Mouse (Mus musculus) lung, postnatal 4 days (tissue): ENCODE results near the gene Cdc42.

Experiments
- DNase-seq, 2 experiments: peaks; one replicate each; pipeline ENCODE4 v3.0.0; 2021

Cdc42 gene

DNA sequence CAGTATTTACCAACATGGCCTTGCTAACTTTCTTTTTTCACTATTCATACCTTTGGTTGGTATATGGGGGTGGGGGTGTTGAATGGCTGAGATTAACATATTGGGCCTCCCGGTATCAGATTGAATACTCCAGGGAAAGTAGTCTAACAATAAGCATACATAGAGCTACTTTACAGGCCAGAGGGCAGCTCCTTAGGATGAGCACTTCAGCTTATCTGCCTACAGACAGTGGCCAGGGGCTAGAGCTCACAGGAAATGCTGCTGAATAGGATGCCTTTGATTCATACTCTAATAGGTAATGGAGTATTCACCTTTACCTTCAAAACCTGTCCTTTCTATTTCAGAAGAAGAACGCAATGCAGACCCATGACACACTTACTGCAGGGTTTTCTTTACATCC is 42.5 kb downstream of the Cdc42 start:
- no peak for DNase-seq

GRCm38 (mm10) chr4:137314561-137314960 is 43.0 kb downstream of the Cdc42 start:
- no peak for DNase-seq

DNA sequence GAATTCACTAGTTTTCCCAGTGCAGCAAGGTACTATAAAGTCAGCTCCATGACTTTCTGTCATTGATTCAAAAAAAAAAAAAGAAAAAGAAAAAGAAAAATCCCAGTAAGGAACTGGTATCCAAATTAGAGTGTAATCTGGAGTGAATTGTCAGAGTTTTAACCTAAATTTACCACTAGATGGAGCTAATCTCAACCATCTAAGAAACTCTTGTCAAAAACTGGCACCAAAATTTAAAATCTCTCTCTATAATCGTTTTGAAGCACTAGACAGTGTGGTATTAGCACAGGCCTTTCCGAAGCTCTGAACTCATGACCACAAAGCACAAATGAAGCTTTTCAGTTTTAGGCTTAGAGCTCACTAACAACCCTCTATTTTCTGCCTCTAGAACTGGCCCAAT is 44.0 kb downstream of the Cdc42 start:
- DNase-seq: no peak

- DNase-seq: peak; percentile 16 to 26
Observed at GRCm38 (mm10) chr4:137308377-137308776, 49.1 kb downstream of the Cdc42 start.

GRCm38 (mm10) chr4:137306991-137307706 is 50.4 kb downstream of the Cdc42 start:
- DNase-seq: peak in 1 of 2 experiments; percentile 17

- peak in 1 of 2 experiments; percentile 18 for DNase-seq
Observed at GRCm38 (mm10) chr4:137306577-137306888, 51.0 kb downstream of the Cdc42 start.

GRCm38 (mm10) chr4:137305831-137306576 is 51.5 kb downstream of the Cdc42 start:
- peak in 1 of 2 experiments; percentile 31 for DNase-seq

DNA sequence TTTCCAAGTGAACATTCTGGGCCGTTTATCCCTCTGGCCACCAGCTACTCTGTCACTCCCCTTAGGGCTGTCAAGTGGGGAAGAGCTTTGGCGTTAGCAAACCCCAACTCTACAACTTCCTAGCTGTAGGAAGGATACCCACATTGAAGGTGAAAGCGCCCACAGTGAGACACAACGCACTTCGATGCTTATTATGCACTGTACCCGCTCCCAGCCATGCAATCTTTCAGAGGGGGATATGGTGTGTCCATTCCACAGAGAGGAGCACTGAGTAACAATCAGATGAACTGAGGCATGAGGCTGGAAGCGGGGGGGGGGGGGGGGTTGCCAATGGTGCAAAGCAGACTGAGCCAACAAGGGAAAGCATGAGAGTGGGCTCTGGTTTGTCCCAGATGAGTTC is 52.5 kb downstream of the Cdc42 start:
- no peak for DNase-seq

- DNase-seq: peak in 1 of 2 experiments; percentile 14
Observed at GRCm38 (mm10) chr4:137304106-137304505, 53.4 kb downstream of the Cdc42 start.

DNA sequence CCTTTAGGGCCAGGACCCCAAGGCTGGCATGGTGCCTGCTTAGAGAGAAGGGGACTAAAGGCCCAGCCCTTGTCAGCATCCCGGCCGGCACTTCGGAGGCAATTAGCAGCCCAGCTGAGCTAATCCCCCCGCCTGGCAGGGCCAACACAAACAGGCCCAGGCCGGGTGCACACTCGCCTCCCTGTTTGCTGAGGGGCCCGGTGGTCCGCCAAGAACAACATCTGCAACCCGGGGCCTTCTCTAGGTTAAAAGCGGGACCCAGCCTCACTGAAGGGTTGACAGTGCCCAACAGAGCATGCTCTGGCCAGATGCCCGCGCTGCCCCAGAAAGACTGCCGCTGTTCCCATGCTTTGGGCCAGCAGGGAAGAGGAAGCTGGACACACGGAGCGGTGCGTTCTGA is 55.9 kb downstream of the Cdc42 start:
- DNase-seq: peak in 1 of 2 experiments; percentile 25

DNA sequence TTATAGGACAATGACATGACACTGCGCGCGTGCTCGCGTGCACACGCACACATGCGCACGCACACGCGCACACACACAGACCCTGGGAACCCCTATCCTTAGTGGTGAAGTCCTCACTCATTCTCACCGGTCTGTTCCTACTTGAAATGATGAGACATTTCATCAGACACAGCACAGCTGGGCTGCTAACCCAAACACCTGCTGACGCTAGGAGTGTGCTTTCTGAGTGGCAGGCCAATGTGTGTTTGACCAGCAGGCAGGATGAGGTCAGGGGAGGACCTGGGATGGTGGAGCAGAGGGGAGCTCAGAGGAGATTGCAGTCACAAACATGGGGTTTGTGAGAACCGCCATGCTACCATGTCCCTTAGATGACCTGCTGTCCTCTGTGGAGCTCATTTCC is 57.3 kb downstream of the Cdc42 start:
- DNase-seq: peak in 1 of 2 experiments; percentile 18

DNA sequence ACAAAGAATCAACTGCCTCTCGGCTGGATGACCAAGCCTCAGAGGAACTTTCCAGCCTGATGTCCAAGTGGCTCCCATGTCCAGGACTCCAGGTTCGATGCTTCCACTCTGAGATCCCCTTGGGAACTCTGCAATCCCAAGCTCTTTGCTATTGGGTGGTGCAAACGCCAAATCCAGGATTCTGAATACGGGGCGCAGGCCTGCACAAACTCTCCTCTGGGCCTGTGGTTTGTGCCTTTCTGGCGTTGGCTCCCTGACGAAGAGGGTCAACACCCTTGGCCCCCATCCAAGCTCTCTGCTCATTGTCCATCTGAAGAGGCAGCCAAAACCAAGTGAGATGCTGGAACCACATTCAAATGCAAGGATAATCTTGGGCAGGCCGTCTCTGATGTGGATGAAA is 59.1 kb downstream of the Cdc42 start:
- peak; percentile 55 to 58 for DNase-seq

GRCm38 (mm10) chr4:137297611-137298010 is 59.9 kb downstream of the Cdc42 start:
- no peak for DNase-seq

- no peak for DNase-seq
Observed at GRCm38 (mm10) chr4:137294951-137295350, 62.6 kb downstream of the Cdc42 start.

GRCm38 (mm10) chr4:137294474-137294873 is 63.0 kb downstream of the Cdc42 start:
- DNase-seq: no peak

DNA sequence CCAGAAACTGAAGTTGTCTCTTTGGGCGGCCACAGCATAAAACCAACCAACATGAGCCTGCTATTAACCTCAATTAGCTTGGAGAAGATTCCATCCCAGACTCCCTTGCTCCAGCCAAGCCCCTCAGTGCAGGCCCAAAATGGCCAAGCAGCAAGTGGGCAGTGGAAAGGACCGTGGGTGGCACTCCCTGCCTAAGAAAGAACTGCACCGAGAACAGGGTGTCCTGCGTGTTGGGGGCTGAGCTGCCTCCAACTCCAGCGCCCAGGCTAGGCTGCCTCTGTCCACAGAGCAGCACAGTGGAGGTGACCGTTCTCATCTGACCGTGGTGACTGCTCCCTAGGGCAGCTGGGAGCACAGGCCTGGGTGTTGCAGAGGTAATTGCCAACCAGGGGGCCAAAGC is 63.5 kb downstream of the Cdc42 start:
- no peak for DNase-seq

DNA sequence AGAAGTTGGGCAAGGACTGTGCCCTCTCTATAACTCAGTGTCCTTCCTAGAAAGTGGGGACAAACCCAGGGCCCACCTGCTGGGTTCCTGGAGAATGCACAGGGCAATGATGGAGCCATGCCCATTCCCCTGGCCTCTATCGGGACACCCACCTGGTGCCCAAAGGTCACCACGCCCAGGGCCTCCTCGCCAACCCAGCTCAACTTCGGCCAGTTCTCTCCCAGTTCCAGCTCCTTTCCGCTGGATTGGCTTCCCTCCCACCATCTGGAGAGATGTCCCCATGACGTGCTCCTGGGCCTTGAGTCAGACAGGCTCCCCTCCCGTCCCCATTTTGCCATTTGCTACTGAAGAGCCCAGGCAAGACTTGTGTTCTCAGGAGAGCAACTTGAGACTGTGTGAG is 64.9 kb downstream of the Cdc42 start:
- DNase-seq: no peak

DNA sequence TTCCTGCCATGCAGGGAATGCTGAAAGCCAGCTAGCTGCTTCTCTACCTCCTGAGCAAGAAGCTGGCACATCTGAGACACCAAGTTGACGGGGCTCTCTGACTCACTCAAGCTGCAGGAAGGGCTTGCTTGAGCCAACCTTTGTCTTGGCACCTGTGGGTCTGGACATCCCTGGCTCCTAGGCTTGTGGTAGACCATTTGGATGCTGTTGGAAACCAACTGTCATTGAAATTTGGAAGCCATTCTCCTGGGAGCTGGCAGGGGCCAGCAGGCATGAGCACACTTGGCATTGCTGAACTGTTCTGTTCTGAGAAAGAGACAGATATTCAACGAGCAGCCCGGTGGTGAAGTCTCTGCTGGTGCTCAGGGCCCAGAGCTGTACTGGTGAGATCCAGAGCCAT is 67.3 kb downstream of the Cdc42 start:
- DNase-seq: no peak

DNA sequence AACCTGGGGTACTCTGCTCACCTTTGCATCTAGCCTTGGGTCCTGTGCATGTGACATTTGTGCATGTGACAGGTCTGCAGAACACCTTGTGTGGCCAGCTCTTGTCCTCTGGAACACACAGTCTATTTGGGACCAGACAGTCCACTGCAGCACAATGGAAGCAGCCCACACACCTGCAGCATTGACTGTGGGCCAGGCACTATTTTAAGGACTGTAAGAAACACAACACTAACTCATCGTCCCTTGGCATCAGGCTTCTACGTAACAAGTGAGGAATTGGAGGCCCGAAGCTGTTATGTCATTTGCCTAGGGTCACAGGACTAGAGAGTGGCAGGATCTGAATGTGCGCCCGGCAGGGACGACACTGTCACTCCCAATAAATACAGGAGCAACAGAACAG is 67.8 kb downstream of the Cdc42 start:
- DNase-seq: no peak

GRCm38 (mm10) chr4:137287818-137288217 is 69.7 kb downstream of the Cdc42 start:
- peak; percentile 71 to 77 for DNase-seq

- DNase-seq: no peak
Observed at GRCm38 (mm10) chr4:137287206-137287605, 70.3 kb downstream of the Cdc42 start.

DNA sequence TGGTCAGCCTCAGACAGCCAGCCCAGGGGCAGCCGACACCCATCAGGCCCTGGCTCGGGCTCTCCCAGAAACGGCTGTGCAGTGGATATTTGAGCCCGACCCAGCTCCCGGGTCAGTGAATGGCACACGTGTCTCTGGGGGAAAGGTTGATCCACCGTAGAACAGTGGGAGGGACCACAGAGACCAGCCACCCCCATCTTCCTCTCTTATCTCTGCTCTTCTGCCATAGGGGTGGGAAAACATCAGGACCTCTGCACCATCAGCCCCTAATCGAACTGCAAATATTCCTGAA is 70.9 kb downstream of the Cdc42 start:
- no peak for DNase-seq

- no peak for DNase-seq
Observed at GRCm38 (mm10) chr4:137285876-137286661, 71.5 kb downstream of the Cdc42 start.

DNA sequence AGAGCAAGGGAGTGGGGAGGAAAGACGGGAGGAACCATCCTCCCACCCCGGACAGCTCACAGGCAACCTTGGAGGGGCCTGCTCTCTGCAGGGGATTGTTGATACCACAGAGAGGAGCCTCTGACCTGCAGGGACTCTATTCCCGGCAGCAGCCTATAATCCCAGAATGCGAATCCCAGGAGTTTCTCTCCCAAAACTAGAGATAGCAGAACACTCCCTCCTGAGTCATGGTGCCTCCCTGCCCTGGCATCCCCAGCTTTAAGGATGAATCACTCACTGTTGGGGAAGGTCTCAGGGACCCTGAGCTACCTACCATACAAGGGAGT is 74.2 kb downstream of the Cdc42 start:
- no peak for DNase-seq
